Mouse (Mus musculus): ENCODE data around the gene Irx4.

- TF ChIP-seq GATA1 (IDR thresholded peaks at IDR 0.05; ENCODE audit: borderline replicate concordance, low read length): no peak
- no peak for TF ChIP-seq FLI1 (IDR thresholded peaks at IDR 0.05; ENCODE audit: low read length)
Measured at GRCm38 (mm10) chr13:73298717-73299116, 38.4 kb downstream of the Irx4 start.

All from megakaryocyte, embryonic 14.5 days (primary cell).